Mouse (Mus musculus) natural killer cell, adult 2 months (primary cell): Measurements from ENCODE around the gene Atp6v0c.
A peak's percentile ranks its signal among the peaks of the same experiment; 100 is the strongest.

Experiments
- DNase-seq, 2 experiments: peaks; one replicate each; pipeline ENCODE4 v3.0.0; 2022; ENCODE audit warnings: low spot score in 2 of 2

Gene Atp6v0c

DNA sequence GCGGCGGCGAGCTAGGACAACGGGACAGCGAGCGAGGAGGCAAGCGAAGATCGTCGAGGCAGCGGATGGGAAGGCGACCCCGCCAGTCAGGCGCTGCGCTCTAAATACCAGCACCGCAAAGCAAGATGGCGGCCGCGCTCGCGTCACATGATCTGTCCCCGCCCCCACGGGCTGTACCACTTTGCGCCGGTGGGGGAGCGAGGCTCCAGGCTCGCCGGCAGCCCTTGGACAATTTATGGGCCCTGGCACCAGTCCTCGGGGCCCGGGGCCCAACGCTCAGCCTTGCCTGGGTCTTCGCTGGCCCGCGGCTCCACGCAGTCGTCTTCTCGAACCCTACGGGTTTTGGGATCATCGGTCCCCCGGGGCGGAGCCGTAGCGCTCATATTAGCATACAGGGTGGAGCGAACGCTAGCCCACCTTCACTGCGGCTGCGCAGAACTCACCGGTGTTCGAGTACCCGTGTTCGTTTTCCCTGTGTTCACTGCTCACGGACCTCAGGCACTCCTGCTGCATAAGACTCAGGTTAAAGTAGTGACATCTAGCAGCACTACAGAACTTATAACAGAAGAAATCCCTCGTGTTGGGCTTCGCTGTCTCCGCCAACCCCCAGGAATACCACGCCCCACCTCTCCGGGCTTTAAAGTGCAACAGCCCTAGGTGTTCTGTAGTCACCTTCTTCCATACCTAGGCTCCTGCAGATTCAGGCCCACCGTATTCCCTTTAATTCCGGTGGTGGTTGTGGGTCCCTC, at the start of gene Atp6v0c:
TSS of gene Atp6v0c (minus strand) at position 386 of the 749 bp plus-strand sequence.
- DNase-seq: peak; percentile 95 to 96

DNA sequence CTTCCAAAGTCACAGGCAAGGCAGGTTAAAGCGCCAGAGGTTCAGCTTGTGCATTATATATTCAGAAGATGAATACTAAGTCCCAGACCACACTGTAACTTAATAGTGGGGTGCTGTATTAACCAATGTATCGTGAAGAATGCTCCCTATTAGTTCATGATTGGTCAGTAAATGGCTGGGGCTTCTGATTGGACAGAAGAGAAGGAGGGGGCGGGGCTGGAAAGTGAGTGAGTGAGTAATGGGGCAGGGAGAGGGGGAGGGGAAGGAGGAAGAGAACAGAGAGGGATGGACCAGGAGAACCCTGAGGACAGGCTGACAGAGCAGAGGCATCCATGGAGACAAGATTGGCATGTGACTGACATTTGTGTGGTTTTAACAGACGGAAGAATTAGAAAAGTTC, 47.3 kb upstream of the Atp6v0c start:
- DNase-seq: no peak

DNA sequence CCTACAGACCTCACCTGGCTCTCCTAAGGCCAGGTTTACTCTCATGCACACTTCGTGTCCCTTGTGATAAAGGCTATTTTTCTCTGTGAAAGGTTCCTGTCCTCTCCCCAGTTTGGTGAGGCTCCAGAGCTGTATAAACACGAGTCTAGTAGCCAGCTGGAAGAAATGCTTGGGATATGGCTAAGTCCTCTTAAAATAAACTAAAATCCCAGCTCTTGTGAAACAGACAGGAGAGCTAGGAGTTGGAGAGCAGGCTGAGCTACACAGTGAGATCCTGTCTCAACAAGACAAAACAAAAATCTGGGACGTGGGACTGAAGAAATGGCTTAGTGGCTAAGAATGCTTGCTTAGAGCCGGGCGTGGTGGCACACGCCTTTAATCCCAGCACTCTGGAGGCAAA, 43.7 kb upstream of the Atp6v0c start:
- DNase-seq: no peak

DNA sequence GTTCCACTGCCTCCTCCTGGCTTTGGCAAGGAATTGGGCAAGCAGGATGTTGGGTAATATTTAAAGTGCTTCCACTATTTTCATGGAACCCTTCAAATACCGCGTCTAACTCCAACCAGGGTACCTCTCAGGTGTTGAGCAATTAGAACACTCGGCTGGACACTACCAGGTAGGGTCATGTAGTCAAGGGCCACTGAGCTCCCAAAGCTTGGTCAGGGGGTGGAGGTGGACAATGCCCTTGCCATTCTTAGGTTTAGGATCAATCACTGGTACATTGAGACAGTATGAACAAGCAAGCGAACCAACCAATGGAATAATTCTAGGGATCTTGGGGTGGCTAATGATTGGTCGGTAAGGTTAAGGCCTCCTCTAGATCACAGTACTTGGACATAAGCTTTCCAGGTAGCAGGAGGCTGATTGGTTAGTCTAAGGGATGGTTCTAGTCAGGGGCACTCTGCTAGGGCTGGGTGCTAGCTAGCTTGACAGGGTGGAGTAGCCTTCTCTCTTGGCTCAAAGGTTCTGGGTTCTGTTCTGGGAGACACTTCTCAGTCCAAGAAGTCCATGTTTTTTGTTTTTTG, 43.0 kb upstream of the Atp6v0c start:
- DNase-seq: no peak

DNA sequence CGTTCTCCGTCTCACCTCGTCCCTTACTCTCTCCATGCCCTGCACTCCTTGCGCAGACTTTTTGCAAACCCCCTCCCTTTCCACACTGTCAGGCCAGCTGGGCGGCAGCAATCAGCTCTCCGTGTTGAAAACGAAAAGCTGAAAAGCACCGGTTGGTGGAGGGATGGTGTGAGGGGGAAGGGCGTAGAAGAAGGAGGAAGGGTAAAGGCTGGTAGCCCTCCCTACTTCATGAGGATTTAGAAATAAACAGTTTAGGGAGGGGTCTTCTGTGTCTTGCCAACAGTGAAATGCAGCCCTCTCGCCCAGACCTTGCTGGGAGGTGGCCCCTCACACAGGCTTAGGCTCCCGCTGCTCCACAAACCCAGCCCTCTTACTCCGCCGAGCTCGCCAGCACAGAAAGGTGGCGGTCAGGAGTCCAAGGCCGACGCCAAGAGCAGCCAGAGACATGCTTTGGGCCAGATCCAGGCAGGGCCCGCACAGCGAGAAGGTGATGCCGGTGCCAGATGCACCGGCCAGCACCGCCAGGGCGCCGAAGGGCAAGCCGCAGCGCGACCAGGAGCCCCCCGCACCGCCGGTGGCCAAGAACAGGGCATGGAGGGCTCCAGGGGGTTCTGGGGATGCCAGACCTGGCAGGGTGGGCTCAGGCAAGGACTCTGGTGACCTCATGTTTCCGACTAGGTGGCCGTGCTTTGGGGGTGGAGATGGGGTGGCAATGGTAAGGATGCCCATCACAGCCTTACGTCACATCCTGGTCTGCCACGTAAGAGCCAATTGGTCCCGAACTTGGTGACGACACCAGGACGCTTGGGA, 42.3 kb upstream of the Atp6v0c start:
- peak in 1 of 2 experiments; percentile 33 for DNase-seq

DNA sequence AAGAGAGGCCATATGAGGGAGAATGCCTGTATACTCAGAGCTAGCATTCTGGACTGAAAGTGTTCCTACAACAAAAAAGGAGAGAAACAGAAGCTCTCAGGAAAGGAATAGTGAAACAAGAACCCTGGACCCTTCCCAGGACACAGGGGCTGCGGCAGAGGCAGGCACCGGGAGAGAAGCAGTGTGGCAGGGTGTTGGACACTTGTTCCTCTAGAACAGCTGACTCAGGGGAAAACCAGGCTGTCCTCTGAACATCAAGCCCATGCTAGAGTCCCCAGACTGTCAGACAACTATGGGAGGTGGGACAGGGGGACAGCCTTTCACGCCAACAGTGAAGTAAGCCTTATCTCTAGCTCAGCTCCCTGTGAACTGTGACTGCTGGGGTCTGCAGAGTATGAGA, 41.1 kb upstream of the Atp6v0c start:
- DNase-seq: no peak

DNA sequence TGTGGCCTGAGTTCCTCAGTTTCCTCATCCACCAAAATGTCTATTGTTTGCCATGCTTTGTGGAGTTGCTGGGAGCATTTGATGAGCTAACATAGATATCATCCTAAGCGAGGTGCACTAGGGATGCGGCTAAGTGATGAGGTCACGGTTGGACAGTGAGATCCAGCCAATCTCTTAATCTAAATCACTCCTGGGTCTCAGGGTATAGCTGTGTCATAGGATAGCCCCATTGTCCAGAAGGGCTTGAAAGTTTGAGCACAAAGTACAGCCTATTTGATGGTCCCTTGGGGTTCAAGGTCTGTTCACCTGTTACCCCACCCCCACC, 40.4 kb upstream of the Atp6v0c start:
- no peak for DNase-seq

DNA sequence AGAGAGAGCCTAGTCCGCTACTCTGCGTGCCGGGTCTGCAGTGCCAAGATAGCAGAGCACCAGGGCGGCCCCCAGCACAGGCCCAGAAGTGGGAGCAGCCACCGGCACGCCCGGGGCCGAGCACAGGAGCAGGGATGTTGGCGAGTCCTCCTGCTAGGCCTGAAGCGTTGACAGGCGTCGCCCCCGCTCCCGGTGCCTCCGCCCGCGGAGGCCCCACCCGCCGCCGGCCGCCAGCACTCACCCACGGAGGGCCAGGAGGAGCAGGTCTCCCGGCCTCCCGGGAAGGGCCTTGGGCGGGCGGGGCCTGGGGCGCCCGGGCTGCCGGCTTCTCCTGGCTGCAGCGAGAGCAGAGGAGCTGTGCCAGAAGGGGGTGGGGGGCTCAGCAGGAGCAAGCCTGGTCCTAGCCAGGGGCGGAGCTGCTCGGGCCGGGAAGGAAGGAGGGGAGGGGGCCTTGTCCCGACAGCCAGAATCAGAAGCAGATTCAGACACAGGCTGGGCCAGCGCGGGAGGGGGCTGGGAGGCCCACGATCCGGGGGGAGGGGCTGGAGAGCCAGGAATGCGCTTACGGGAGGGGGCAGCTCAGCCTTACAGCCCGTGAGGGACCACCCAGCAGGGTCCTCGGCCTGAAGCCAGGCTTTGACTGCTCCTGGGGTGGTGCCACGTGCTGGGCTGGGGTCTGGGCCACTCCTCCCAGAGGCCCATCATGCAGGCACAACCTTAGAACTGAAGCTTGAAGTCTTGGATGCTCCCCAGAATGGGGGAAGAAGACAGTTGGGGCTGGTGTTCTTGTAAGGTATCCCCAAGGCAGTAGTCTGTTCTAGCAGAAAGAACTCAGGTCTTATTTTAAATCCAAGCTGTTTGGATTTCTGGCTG, 39.8 kb upstream of the Atp6v0c start, which contains the start of gene Ntn3:
TSS of gene Ntn3 (minus strand) at position 489 of the 873 bp plus-strand sequence.
- DNase-seq: peak in 1 of 2 experiments; percentile 20

DNA sequence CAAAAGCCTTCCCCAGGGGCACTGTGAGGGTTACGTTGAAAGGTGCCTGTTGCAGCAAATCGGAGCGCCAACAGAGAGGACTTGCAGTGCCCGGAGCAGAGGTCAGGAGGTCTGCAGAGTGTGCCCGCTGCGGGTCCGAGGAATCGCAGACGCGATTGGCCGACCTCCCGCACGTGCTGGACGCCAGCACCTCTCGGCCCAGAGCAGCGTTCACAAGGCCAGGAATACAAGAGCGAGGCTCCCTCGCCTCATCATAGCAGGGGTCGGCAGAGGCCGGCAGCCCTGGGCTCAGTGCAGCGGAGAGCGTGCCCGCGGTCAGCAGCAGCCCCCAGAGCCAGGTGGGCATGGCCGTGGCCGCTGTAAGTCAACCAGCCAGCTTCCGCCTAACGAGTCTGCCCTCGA, 39.1 kb upstream of the Atp6v0c start:
- no peak for DNase-seq

DNA sequence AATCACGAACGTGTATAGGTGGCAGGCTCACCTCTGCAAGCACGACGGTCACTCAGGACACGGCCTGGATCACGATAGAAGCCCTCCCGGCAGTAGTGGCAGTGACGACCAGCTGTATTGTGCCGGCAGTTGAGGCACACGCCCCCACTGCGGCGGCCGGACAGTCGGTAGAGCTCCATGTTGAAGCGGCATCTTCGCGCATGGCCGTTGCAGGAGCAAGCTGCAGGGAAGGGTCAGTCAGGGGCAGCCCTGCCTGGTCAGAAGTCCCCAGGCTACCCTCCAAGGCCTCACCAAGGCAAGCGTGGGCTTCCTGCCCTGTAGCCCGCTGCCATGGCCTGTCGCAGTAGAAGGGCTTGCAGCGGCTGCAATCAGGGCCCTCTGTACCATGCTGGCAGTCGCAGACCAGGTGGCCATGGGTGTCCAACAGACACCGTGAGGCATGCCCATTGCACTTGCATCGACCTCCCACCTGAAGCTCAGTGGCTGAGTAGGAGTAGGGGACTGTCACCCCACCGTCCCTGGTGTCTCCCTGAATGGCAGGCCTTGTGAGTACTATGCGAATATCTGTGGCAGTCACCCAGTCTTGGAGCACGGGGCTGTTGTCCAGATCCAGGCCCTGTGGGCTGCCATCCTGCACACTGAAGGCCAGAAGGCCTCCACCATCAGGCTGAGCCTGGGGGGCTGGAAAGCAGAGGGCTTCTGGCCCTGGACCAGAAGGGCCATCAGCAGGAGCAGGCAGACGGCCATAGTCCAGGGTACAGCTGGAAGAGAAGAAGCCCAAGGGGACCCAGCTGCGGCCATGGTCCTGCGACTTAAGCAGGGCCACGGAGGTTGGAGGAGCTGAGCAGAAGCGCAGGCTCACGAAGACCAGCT, 38.5 kb upstream of the Atp6v0c start:
- DNase-seq: no peak

DNA sequence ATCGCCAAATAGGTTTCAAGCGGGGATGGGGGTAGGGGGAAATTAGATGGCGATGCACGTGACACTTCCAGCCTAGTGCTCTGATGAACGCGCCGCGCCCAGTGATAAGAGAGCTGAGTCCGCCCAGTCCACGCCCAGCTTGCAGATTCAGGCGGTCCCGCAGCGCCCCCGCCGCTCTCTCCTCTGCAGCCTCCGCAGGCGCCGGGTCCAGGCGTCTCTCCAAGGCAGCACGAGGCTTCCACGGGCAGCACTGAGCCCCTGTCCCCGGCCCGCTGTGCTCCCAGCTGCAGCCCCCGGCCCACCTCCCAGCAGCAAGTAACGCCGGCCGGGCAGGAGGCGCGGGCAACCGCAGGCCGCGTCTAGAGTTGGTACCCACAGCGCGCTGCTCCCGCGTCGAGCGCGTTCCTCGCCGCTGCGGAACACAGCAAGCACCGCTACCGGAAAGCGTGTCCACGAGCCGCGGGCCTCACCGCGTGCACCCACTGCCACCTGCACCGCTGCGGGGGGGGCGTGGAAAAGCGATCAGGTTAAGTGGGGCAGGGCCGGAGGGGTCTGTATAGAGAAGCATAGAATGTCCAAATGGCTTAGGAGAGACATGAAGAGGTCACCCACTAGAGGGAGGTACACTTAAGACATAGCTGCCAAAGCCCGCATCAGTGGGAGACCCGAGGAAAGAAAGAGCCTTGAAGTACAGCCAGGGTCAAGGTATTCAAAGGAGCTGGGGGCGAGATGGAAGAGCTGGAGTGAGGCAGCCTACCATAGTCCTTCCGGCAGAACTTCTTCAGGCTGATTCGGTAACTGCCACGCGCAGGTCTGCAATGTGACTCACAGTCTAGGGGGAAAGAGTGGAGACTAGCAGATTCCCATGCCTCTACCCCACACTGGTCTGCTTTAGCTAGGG, 37.2 kb upstream of the Atp6v0c start:
- DNase-seq: no peak

DNA sequence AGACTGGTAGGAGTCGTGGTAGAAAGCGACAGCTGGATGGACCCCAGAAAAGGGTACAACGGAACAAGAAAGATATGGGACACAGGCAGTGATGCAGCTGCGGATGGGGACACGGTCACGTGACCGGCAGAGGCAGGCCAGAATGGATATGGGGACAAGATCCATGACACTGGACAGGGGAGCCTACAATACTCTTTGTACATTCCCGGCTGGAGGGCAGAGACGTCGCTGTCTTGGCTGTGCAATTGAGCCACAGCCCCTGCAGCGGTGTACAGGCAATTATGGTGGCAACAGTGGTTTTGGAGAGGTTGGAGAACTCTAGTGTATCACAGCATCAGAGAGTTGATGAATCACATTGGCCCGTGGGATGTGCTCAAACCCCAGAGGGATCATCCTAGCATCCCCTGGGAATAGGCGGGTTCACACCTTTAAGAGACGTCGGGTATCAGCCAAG, 36.4 kb upstream of the Atp6v0c start:
- DNase-seq: no peak

DNA sequence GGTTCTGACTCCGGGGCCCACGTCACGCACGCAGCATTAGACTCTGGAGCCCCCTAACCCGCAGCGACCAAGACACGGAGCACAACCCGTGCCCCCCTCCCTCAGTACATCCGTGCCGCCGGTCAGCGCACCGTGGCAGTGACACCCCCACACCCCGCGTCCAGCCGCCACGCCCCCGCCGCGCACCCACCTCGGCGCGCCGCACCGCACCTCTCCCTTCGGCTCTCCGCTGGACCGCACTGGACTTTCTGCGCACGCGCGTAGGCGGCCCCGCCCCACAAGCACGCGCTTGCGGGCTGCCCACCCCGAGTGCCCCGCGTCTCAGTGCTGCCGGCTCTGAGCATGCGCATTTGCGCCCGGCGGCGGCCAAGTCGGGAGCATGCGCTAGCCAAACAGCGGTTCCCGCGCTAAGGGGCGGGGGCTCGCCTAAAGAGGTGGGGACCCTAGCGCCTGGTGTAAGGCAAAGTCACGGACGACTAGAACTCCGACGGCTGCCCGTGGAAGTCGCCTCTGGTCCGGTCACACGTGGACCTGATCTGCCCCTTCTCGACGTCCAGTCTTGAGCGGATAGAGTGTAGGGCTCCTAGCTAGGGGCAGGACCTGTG, 35.9 kb upstream of the Atp6v0c start, which contains the start of gene Tbc1d24:
TSS of gene Tbc1d24 (minus strand) at position 279 of the 605 bp plus-strand sequence.
- DNase-seq: peak; percentile 74 to 84

DNA sequence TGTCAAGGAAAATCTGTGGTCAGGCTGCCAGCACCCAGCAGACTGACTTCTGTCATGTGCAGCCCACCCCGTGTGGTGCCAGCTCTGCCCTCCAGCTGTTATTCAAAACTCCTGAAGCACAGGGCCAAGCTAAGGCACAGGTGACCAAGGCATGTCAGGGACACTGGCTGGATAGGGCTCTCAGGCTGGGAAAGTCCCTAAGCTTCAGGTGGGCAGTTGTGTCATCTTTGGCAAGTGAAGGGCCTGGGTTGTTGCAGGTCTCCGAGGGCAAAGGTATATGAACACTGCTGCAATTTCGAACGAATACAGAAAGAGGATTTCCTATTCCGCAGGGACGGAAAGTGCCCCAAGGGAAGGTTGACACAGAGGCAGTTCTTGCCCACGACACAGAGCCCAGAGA, 35.3 kb upstream of the Atp6v0c start:
- DNase-seq: no peak

DNA sequence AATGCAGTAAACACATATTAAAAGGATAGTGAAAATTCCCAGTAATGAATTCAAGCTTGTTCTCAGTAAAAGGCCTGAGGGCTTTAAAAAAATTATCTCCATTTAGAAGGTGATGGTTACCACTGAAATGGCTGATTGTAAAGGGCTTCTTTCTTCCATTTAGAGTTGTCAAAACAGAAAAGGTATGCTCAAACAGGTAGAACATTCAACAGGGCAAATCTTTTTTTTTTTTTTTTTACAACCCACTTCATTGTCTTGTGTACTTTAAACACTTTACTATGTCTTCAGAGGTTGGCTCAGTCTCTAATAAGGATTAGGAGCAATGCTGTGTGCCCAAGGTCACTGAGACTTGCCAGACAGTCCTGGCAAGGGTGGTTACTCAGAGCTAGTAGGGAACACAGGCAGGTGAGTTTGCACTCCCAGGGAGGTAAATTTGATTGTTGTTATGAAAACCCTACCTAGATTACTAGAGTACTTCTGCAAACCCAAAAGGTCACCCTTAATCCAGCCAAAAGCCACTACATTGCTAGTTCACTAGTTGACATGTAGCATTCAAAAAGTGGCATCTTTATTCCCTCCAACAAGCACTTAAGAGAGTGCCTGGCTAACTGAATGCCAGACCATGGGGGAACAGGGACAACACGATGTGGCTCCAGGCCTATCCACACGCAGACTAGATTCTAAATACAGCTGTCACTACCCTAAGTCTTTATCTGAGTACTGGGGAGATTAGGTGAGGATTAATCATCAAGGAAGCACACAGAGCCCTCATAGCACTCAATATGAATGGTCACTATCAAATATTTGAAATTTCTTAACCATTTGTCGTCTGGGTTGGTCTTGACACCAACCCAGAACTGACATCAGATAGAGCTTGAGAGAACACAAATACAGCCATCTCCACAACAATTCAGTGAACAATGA, 34.4 kb upstream of the Atp6v0c start:
- no peak for DNase-seq

DNA sequence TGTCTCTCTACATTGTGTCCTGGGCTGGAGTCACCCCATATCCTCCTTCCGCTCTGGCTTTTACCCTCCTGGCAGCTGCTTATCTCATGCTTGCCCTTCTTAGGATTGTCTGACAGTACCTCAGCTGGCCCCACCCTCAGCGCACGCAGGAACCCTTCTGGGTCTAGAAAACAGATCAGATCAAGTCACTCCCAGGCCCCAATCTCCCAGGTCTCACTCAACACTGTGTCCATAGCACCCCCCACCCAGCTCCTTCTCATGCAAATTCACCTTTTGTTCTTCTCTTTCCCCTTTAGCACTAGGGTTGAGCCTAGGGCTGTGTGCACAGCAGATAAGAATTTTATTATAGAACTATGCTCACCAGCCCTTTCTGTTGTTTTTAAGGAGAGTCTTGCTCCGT, 33.6 kb upstream of the Atp6v0c start:
- DNase-seq: no peak

DNA sequence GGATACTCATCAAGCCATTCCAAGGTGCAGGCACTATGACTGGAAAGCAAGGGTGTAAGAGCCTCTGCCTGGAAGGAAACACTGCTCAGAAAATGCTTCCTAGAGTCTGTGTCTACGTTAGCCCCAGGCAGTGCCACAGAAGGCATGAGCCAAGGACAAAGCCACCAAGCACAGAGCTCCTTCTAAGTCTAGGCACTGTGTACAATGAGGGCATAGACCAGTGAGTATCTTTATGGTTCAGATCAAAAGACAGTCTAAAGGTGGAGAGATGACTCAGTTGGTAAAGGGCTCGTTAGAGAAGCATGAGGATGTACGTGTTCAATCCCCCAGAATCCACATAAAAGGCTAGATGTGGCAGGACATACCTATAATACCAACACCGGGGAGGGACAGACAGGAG, 31.6 kb upstream of the Atp6v0c start:
- no peak for DNase-seq

DNA sequence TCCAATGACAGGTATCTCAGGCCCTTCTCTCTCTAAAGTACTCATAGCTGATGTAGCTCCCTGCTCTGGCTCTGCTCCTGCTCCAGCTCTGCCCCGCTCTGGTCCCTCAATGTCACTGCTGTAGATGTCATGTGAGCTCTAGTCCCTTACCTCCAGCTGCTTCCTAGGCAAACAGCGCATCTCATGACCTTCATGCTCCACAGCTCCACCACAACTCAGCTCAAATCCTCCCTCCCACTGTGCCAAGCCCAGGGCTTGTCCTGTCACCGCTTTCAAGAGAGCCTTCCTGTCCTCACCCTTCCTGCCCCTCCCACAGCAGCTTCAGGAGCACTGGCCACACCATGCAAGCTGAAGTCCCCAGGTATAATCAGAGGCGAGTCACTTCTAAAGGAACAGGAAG, 30.2 kb upstream of the Atp6v0c start:
- no peak for DNase-seq
